Mouse (Mus musculus) Patski (cell line): ENCODE data around the gene Hist2h2aa1. TPM values are rescaled to one million over a fixed set of nuclear protein-coding genes. Genes with fewer than 3 reads are reported as not detected.
"Not testable (repeated sequence)": the region's sequence is repeated elsewhere in the genome, so short reads cannot be mapped to it uniquely, and the experiment has no call there.

Source experiments
- ATAC-seq: fragments of 100-300 bp; one replicate; pipeline ENCODE4 v1.8.0; 2021
- CTCF ChIA-PET: fragments of 350-600 bp; sonication (Branson Sonifier 250); formaldehyde crosslinking; loops from one replicate; lab custom pipeline; 2022; ENCODE audit warnings: inconsistent platforms; lab: Charles Lee
- POLR2A ChIA-PET: fragments of 350-600 bp; sonication (Branson Sonifier 250); formaldehyde crosslinking; loops from one replicate; lab custom pipeline; 2022; ENCODE audit warnings: antibody characterized with exemption, inconsistent platforms; lab: Charles Lee
- DNase-seq: peaks from one replicate; pipeline ENCODE4 v3.0.0-alpha.2; 2011; ENCODE audit warnings: low read depth, low spot score
- H3K27me3 ChIP-seq: fragments of 371-371 bp; one replicate; pipeline ENCODE4 v1.5.1; 2021
- CTCF ChIP-seq: fragments of 100-300 bp; IDR thresholded peaks from one replicate; pipeline ENCODE4 v1.5.1; 2021
- in situ Hi-C: fragments of 300-500 bp; cut with MboI; formaldehyde crosslinking; loops from 3 replicates; pipeline ENCODE4 v1.11.1; 2018; ENCODE audit warnings: low pct_unique_long_range_greater_than_20kb, mixed read lengths
- polyA plus RNA-seq: library from polyadenylated mRNA; unstranded; gene quantifications from one replicate; pipeline ENCODE4 v1.2.3, GENCODE M21; 2021

Gene Hist2h2aa1
- polyA plus RNA-seq, 1 experiment from 2014 or later, result 8.0 TPM

DNA sequence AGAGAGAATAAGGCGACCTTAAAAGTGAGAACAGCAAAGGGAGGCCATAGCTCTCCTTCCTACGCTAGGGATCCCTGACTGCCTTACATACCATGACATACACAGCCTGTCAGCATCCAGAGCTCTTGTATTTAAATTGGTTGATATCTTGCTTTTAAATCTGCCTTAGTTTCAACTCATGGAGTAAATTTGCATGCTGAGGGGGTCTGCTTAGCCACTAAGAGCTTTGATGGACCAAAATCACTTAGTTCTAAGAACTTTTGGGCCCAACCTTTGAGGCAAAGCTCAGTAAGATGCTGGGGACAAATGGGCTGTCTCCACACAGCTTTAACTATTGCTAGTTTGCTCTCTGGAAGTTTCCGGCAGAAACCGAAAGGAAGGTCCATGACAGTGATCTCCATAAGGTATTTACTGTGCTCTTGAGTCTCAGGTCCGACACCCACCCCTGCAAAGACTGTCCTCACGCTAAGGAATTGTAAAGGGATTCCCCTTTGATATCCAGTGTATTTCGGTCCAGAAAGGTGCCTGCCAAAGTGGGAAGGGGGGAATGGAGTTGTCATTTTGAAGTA lies 7.9 kb upstream of the Hist2h2aa1 start:
- DNase-seq (no peak), ATAC-seq (no peak)
- no peaks in the 10 kb centered on the region for H3K27me3 ChIP-seq
- in situ Hi-C loops, result no loop called here
- ChIA-PET POLR2A (interaction anchor here (0.6 to 5.8 kb wide), 5 partner anchors 8 to 41 kb away, joined by 3 to 54 read pairs (median 4); partner anchors contain the start of genes Bola1, Hist2h2ab, Hist2h2ac and Hist2h2be), CTCF (interaction anchor here (0.9 to 3.2 kb wide), 11 partner anchors 10 to 271 kb away, joined by 4 to 23 read pairs (median 5); partner anchors contain the start of genes Bola1, Hist2h2ab, Hist2h2ac and Hist2h2be)
- TF ChIP-seq CTCF, result no peak

DNA sequence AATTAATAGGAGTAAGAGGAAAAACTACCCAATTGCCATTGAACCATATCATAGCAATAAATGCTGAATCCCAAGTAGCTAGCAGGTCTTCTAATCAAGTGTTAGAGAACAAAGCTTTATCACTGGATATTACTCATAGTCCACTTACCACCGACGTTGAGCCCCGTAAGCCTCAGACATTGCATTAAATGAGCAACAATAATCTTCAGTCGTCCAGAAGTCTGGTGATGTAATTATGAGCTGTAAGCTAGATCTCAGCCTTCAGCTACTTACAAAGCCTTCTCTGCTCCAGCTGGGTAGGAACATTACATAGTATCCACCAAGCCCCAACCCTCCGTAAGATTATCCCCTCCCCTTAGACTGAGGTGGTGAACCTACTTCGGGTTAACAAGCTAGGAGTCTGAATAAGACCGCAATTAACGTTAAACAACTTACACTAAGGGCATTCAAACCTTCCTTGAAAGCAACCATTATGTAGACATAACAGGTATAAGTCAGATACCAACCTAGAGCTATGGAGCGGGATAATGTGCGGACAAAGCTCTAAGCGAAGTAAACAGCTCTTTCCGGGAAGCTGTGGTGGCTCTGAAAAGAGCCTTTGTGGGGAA lies 7.3 kb upstream of the Hist2h2aa1 start:
- no peak for ATAC-seq
- H3K27me3 ChIP-seq, result no peaks in the 10 kb centered on the region
- no peak for TF ChIP-seq CTCF
- no peak for DNase-seq
- in situ Hi-C loops, result no loop called here
- ChIA-PET CTCF (interaction anchor here (0.9 to 3.2 kb wide), 11 partner anchors 10 to 272 kb away, joined by 4 to 23 read pairs (median 5); partner anchors contain the start of genes Bola1, Hist2h2ab, Hist2h2ac and Hist2h2be), POLR2A (interaction anchor here (0.6 to 5.8 kb wide), 5 partner anchors 9 to 42 kb away, joined by 3 to 54 read pairs (median 4); partner anchors contain the start of genes Bola1, Hist2h2ab, Hist2h2ac and Hist2h2be)

DNA sequence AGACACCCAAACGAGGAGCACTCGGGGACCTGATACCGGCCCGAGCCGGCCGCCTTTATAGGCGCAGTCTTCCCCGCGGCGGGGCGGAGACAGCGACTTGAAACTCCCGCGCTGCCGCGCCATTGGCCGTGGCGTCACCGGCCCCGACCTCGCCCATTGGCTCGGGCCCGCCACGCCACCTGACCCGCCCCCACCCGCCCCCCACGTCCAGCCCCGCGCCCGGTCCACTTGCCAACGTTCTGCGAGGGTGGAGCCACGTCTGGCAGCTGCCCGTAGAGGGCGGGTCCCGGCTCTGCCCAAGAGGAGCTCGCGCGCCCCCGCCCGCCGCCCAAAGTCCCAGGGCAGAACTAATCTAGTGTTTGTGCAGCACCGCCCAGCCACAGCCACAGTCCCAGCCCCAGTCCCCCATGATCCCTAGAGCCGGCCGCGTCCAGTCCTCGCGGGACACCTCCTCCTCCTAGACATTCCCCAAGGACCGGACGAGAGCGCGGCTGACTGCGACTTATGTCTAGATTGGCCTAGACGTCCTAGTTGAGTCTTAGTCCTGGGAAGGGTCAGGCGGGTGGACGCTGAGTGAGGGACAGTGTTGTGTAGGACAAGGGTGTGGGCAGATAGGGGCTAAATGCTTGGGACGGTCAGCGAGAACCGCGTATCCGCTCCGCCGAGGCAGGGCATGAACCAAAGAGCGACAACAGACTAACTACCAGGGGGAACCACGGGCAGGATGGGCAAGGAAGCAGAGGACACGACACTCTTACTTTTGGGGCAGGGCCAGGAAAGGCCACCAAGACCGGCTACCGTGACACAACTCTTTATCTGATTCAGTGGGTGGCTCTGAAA lies 6.1 kb upstream of the Hist2h2aa1 start, which contains the start of gene Hist2h3c2:
Gene Hist2h3c2 (minus strand): TSS at position 174 of the 840 bp plus-strand sequence.
- peak; percentile 83 for ATAC-seq
- ChIA-PET POLR2A (interaction anchor here (1.9 kb wide), 1 partner anchor 10 kb away, joined by 6 read pairs; no protein-coding TSS in a partner anchor), CTCF (interaction anchor here (2.0 kb wide), 1 partner anchor 12 kb away, joined by 10 read pairs; no protein-coding TSS in a partner anchor)
- DNase-seq, H3K27me3 ChIP-seq, in situ Hi-C loops: not testable (repeated sequence)

DNA sequence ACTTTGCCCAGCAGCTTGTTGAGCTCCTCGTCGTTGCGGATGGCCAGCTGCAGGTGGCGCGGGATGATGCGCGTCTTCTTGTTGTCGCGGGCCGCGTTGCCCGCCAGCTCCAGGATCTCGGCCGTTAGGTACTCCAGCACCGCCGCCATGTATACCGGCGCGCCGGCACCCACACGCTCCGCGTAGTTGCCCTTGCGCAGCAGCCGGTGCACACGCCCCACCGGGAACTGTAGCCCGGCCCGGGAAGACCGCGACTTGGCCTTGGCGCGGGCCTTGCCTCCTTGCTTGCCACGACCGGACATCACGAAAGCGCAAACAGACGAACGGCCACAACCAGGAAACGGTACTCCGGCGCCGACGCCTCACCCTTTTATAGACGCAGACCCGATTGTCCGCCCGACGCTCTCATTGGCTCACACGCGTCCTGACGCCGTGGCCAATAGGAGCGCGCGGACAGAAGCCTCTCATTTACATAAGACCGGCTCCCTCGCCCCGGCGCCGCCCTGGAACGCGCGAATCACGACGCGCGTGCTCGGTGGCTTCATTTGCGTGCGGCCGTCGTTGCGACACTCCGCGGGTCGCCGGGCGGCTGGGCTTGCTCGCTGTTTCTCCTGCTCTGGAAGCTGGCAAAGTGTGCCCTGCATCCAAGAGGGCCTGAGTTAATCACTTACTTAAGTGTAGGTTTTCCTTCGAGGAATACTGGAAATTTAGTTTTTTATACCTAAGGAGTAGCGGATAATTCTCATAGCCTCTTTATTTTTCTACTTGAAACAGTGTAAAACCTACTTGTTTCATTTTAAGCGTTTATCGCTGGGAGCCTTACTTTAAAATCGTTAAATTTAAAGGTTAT lies 5.1 kb upstream of the Hist2h2aa1 start, which contains the start of gene Hist2h2aa2:
Gene Hist2h2aa2 (minus strand): TSS at position 328 of the 850 bp plus-strand sequence.
- DNase-seq (peak; percentile 41), ATAC-seq (peak; percentile 83)
- H3K27me3 ChIP-seq, in situ Hi-C loops: not testable (repeated sequence)
- POLR2A ChIA-PET, result interaction anchor here (5.3 kb wide), 1 partner anchor 21 kb away, joined by 56 read pairs; the partner anchor contains the start of genes Bola1, Hist2h2ab, Hist2h2ac and Hist2h2be
- CTCF ChIA-PET, result interaction anchor here (0.9 to 1.3 kb wide), 4 partner anchors 13 to 83 kb away, joined by 3 read pairs; no protein-coding TSS in a partner anchor

DNA sequence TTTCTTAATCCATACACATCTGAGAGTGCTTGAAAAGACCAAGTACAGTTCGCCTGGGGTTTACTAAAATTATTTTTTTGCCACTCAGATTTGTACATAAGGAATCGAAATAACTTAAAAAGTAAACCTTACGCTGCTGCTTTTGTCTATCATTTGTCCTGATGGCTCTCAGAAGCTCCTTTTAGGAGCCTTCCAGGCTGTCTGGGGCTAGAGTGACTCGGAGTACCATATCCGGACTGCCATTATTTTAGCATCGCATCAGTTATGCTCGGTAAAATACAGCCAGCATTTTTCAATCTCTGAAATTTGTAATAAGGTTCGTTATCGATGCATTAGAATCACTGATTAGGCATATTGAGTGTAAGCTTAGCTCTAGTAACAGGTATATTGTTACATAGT lies 4.5 kb upstream of the Hist2h2aa1 start:
- no peak for ATAC-seq
- in situ Hi-C loops, result no loop called here
- POLR2A ChIA-PET, result interaction anchor here (1.4 to 5.3 kb wide), 2 partner anchors 21 to 28 kb away, joined by 3 to 56 read pairs; partner anchors contain the start of genes Bola1, Hist2h2ab, Hist2h2ac and Hist2h2bb
- TF ChIP-seq CTCF, result no peak
- no peaks in the 10 kb centered on the region for H3K27me3 ChIP-seq
- DNase-seq, result no peak
- CTCF ChIA-PET, result interaction anchor here (0.9 to 1.3 kb wide), 4 partner anchors 14 to 84 kb away, joined by 3 read pairs; no protein-coding TSS in a partner anchor

DNA sequence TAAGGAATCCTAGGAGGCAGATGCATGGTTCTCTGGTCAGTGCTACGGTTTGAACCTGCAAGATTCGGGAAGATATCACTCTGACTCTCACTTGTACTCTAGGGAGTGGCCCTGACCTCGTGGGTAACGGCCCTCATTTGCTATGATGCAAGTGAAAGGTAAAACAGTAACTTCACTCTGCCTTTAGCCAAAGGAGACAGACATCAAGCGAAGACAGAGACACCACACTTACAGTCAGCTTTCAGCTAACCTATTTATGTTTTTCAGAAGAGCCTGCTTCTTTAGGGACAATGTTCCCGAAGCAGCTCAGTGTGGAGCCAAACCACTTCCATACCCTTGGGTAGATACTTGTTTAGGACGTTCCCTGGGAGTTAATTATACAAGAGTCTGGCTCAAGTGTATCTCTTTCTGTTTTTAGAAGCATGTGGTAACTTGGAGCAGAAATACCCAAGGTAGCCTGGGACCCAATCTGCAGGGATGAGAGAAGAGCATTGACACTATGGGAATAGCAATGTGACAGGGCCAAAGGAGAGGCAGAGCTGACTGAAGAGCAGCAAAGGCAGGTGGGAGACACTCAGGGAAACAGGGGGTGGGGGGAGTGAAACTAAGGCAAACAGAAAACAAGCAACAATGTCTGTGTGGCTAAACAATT lies 1.2 kb upstream of the Hist2h2aa1 start:
- in situ Hi-C loops, result no loop called here

DNA sequence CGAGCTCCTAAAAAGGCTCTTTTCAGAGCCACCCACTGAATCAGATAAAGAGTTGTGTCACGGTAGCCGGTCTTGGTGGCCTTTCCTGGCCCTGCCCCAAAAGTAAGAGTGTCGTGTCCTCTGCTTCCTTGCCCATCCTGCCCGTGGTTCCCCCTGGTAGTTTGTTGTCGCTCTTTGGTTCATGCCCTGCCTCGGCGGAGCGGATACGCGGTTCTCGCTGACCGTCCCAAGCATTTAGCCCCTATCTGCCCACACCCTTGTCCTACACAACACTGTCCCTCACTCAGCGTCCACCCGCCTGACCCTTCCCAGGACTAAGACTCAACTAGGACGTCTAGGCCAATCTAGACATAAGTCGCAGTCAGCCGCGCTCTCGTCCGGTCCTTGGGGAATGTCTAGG lies 721 bp downstream of the Hist2h2aa1 start:
- DNase-seq, CTCF ChIA-PET, in situ Hi-C loops, ATAC-seq, POLR2A ChIA-PET, H3K27me3 ChIP-seq: not testable (repeated sequence)

More for the DNA sequence above, 1.2 kb upstream of the Hist2h2aa1 start:
- TF ChIP-seq CTCF, result no peak
- no peak for ATAC-seq
- POLR2A ChIA-PET, result interaction anchor here (0.7 to 5.3 kb wide), 10 partner anchors 15 to 82 kb away, joined by 3 to 56 read pairs (median 4); partner anchors contain the start of genes Bola1, Hist2h2ab, Hist2h2ac and Hist2h2bb
- CTCF ChIA-PET, result interaction anchor here (0.7 to 2.4 kb wide), 7 partner anchors 18 to 178 kb away, joined by 3 to 12 read pairs (median 7); partner anchors contain the start of genes Bola1, Hist2h2ab, Hist2h2ac and Hist2h2bb
- no peak for DNase-seq
- no peaks in the 10 kb centered on the region for H3K27me3 ChIP-seq

DNA sequence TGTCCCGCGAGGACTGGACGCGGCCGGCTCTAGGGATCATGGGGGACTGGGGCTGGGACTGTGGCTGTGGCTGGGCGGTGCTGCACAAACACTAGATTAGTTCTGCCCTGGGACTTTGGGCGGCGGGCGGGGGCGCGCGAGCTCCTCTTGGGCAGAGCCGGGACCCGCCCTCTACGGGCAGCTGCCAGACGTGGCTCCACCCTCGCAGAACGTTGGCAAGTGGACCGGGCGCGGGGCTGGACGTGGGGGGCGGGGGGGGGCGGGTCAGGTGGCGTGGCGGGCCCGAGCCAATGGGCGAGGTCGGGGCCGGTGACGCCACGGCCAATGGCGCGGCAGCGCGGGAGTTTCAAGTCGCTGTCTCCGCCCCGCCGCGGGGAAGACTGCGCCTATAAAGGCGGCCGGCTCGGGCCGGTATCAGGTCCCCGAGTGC lies 1.1 kb downstream of the Hist2h2aa1 start, which contains the start of gene Hist2h3c1:
Gene Hist2h3c1 (plus strand): TSS at position 259 of the 430 bp plus-strand sequence.
- CTCF ChIA-PET, result not testable (repeated sequence)

More for the DNA sequence above, 1.1 kb downstream of the Hist2h2aa1 start, which contains the start of gene Hist2h3c1:
- DNase-seq, in situ Hi-C loops, POLR2A ChIA-PET, H3K27me3 ChIP-seq: not testable (repeated sequence)
- ATAC-seq, result peak; percentile 89
